Mouse (Mus musculus): ENCODE measurements at regions not wholly inside any gene's neighbourhood (a gene's known extent, or its start where the extent isn't known, plus 50 kb on each side); places are given as distances from the start of the nearest gene placed in this dataset.

GRCm38 (mm10) chr15:12047349-12048213 is 50.8 kb upstream of the Sub1 start:
- Histone ChIP-seq H3K27ac (no peak overlapping the region), H3K36me3 (ENCODE audit: insufficient read depth, low read length) (no peaks in the 10 kb centered on the region), H3K9ac (ENCODE audit: low read depth, low read length) (no peak overlapping the region), H3K4me1 (replicated peaks; ENCODE audit: insufficient read depth, low read length) (no peaks in the 10 kb centered on the region), H3K4me3 (replicated peaks; ENCODE audit: low read depth, low read length) (no peak overlapping the region), H3K4me2 (ENCODE audit: low read length) (no peak overlapping the region), H3K27me3 (ENCODE audit: insufficient read depth, low read length) (no peaks in the 10 kb centered on the region), H3K9me3 (replicated peaks; ENCODE audit: low read length) (no peaks in the 10 kb centered on the region)
- DNase-seq (ENCODE audit: low spot score) (no peak), ATAC-seq (replicated peaks; ENCODE audit: low FRiP score, low read depth) (no peak)
- WGBS = 86% methylated on average over 18 of the region's 18 CpGs
- no peak for TF ChIP-seq CTCF (IDR thresholded peaks at IDR 0.05; ENCODE audit: low read depth)
